8 mouse cellular contexts compared by ENCODE assay signal in genomic region chr2:127270300-127271041, GRCm38 (mm10). TPM values are rescaled to one million over a fixed set of nuclear protein-coding genes. Genes with fewer than 3 reads are reported as not detected.
A peak's percentile ranks its signal among the peaks of the same experiment; 100 is the strongest.
DNase-seq lines count a peak whose midpoint lies in the region; ATAC-seq lines count a peak whose summit lies in the region.

No protein-coding gene starts in this region.

- H3K9ac ChIP-seq in intestine, embryonic 16.5 days (ENCODE audit: low read depth, low read length), result peak overlapping the region; percentile 93

- H3K36me3 ChIP-seq in intestine, embryonic 16.5 days (ENCODE audit: control insufficient read depth, insufficient read depth, low read length), result no peaks in the 10 kb centered on the region

- DNase-seq in adrenal gland, adult 18-20 months (ENCODE audit: low spot score in 2 of 2), result peak; percentile 84
- peak; percentile 78 for DNase-seq in embryo, embryonic 11.5 days (ENCODE audit: low read depth, low spot score)
- DNase-seq in gastrocnemius, postnatal 4 days (ENCODE audit: low spot score in 2 of 2), result peak; percentile 80 to 87
- DNase-seq in left cerebral cortex, postnatal 25 days (ENCODE audit: low spot score in 2 of 2), result peak; percentile 90 to 91
- peak; percentile 91 for DNase-seq in mesoderm, embryonic 11.5 days (ENCODE audit: low read depth, low spot score)
- peak; percentile 82 for DNase-seq in right cerebral cortex, postnatal 36 days (ENCODE audit: low spot score in 2 of 2)
- peak; percentile 82 for DNase-seq in yolk sac, embryonic 10.5 days (ENCODE audit: low spot score)

- under 1% methylated on average over 66 of the region's 75 CpGs for WGBS in intestine, embryonic 16.5 days

- H3K9me3 ChIP-seq in intestine, embryonic 16.5 days (ENCODE audit: control insufficient read depth, low read length), result no peaks in the 10 kb centered on the region

- peak; percentile 94 for ATAC-seq in intestine, embryonic 16.5 days

- peak overlapping the region; percentile 98 for H3K27ac ChIP-seq in intestine, embryonic 16.5 days (ENCODE audit: low read length)

- peak overlapping the region; percentile 87 for H3K4me3 ChIP-seq in intestine, embryonic 16.5 days (ENCODE audit: low read length)

- intact Hi-C loops in left cerebral cortex, postnatal 25 days (cut with DNase I), result loop anchor here (1.0 kb wide), 1 partner anchor 22 kb away; no protein-coding TSS in a partner anchor

- peak overlapping the region; percentile 80 for H3K4me2 ChIP-seq in intestine, embryonic 16.5 days (ENCODE audit: low read depth, low read length)

- H3K27me3 ChIP-seq in intestine, embryonic 16.5 days (replicated peaks; ENCODE audit: control insufficient read depth, insufficient read depth, low read length), result no peaks in the 10 kb centered on the region

- H3K4me1 ChIP-seq in intestine, embryonic 16.5 days (ENCODE audit: control insufficient read depth, insufficient read depth, low read length), result peaks cover 13% of the 10 kb centered on the region

RNA-seq across cellular contexts. Expression of gene Stard7, which starts 0.5 kb away (rescaled TPM):
- 100 to 1,000 TPM in 1 of 2 experiments, 10 to 100 TPM in 1; 81.9 to 100 TPM for total RNA-seq in adrenal gland, adult 18-20 months (2021)
- 100 to 1,000 TPM; 108 to 129 TPM for total RNA-seq in gastrocnemius, postnatal 4 days (2021)
- polyA plus RNA-seq in intestine, embryonic 16.5 days (2015; fragmentation: Nextera tagmentation; extraction: Ambion mirVana), result 77.6 and 78.1 TPM in 2 replicates
- 100 to 1,000 TPM; 108 to 119 TPM for total RNA-seq in left cerebral cortex, postnatal 25 days (2021)

RNA-seq across cellular contexts. Expression of gene Tmem127, which starts 22.8 kb away (rescaled TPM):
- total RNA-seq in adrenal gland, adult 18-20 months (2021), result 10 to 100 TPM; 71.4 to 80.8 TPM
- 10 to 100 TPM; 47.9 to 48.5 TPM for total RNA-seq in gastrocnemius, postnatal 4 days (2021)
- 23.1 and 24.9 TPM in 2 replicates for polyA plus RNA-seq in intestine, embryonic 16.5 days (2015; fragmentation: Nextera tagmentation; extraction: Ambion mirVana)
- total RNA-seq in left cerebral cortex, postnatal 25 days (2021), result 10 to 100 TPM; 83.9 to 85.8 TPM

RNA-seq across cellular contexts. Expression of gene Ciao1, which starts 22.9 kb away (rescaled TPM):
- total RNA-seq in adrenal gland, adult 18-20 months (2021), result 100 to 1,000 TPM in 1 of 2 experiments, 10 to 100 TPM in 1; 92.7 to 103 TPM
- total RNA-seq in gastrocnemius, postnatal 4 days (2021), result 10 to 100 TPM; 51.0 to 55.2 TPM
- 63.1 and 63.3 TPM in 2 replicates for polyA plus RNA-seq in intestine, embryonic 16.5 days (2015; fragmentation: Nextera tagmentation; extraction: Ambion mirVana)
- 10 to 100 TPM; 78.5 to 90.5 TPM for total RNA-seq in left cerebral cortex, postnatal 25 days (2021)

Comparison
In these comparisons a context has a peak if more than half of its experiments do, and no peak if none do; other contexts are left out.
1. Peak in every context shown above with its lines: DNase-seq, ATAC-seq, H3K4me3 ChIP-seq and H3K27ac ChIP-seq.